Comparison of ENCODE assay signal across 9 mouse cellular contexts in the genomic region with DNA sequence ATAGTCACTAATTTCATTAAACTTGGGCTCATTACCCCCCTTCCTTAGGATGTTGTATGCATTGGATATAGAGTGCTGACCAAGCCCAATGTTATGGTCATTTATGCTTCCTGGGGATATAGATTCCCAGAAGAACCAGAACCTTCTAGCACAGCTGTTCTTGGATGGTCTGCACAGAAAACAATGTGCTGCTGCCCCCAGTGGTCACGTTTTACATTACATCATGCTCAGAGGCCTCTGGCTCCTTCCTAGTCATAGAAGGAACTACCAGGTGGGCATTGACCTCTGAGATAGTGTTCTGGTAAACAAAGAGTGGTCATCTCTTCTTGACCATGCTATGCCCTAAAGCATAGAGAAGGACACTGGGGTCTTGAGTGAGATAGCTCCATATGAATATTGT.
DNase-seq lines count a peak whose midpoint lies in the region; ATAC-seq and TF ChIP-seq lines count a peak whose summit lies in the region.
"Had no signal": no experiment of that assay in that cellular context is flagged by ENCODE, and none has a peak within 500 bp of the region (broad histone marks: within the 10 kb centered on the region; RNA-seq: fewer than 3 reads in every experiment).

No protein-coding gene starts in this region.

- ATAC-seq in embryonic facial prominence, embryonic 11.5 days (replicated peaks; ENCODE audit: insufficient number of reproducible peaks, low FRiP score, low TSS enrichment, low read depth) = no peak
- no peak for ATAC-seq in liver, embryonic 12.5 days
- no peak for ATAC-seq in erythroid progenitor cell, adult 5-6 weeks (replicated peaks; ENCODE audit: low FRiP score, poor library complexity, severe bottlenecking)

- 6% methylated on average over 1 of the region's 1 CpGs for WGBS in embryonic facial prominence, embryonic 11.5 days
- WGBS in embryonic facial prominence, embryonic 10.5 days = 2% methylated on average over 1 of the region's 1 CpGs
- WGBS in liver, adult 2 months = 3% methylated on average over 1 of the region's 1 CpGs
- WGBS in liver, embryonic 12.5 days (ENCODE audit: insufficient replicate concordance) = 4% methylated on average over 1 of the region's 1 CpGs

- no peaks in the 10 kb centered on the region for H3K27me3 ChIP-seq in embryonic facial prominence, embryonic 11.5 days (ENCODE audit: control insufficient read depth, insufficient read depth, low read length)
- H3K27me3 ChIP-seq in embryonic facial prominence, embryonic 10.5 days (replicated peaks; ENCODE audit: low read depth, poor library complexity, severe bottlenecking) = no peaks in the 10 kb centered on the region
- H3K27me3 ChIP-seq in liver, adult 2 months (ENCODE audit: control insufficient read depth, insufficient read depth, low read length) = no peaks in the 10 kb centered on the region
- no peaks in the 10 kb centered on the region for H3K27me3 ChIP-seq in liver, embryonic 12.5 days (replicated peaks)
- H3K27me3 ChIP-seq: neural tube, embryonic 12.5 days had no signal

- H3K9me3 ChIP-seq in embryonic facial prominence, embryonic 11.5 days (replicated peaks; ENCODE audit: control insufficient read depth, low read length) = no peaks in the 10 kb centered on the region
- H3K9me3 ChIP-seq in embryonic facial prominence, embryonic 10.5 days = no peaks in the 10 kb centered on the region
- no peaks in the 10 kb centered on the region for H3K9me3 ChIP-seq in liver, embryonic 12.5 days (replicated peaks)
- H3K9me3 ChIP-seq: neural tube, embryonic 12.5 days had no signal

- H3K27ac ChIP-seq in embryonic facial prominence, embryonic 11.5 days (replicated peaks; ENCODE audit: low read depth, low read length) = no peak overlapping the region
- no peak overlapping the region for H3K27ac ChIP-seq in embryonic facial prominence, embryonic 10.5 days (replicated peaks)
- no peak overlapping the region for H3K27ac ChIP-seq in liver, adult 2 months (replicated peaks; ENCODE audit: insufficient read depth, low read depth, low read length)
- H3K27ac ChIP-seq in liver, embryonic 12.5 days = no peak overlapping the region
- H3K27ac ChIP-seq: neural tube, embryonic 12.5 days had no signal

- peak; percentile 13; the same call in 1 of the 2 replicates for TF ChIP-seq CTCF in liver, adult 2 months (IDR thresholded peaks at IDR 0.05; ENCODE audit: low read depth, low read length)

- H3K9ac ChIP-seq in embryonic facial prominence, embryonic 11.5 days (replicated peaks; ENCODE audit: low read length) = no peak overlapping the region
- no peak overlapping the region for H3K9ac ChIP-seq in liver, adult 2 months (ENCODE audit: low read depth, low read length)
- no peak overlapping the region for H3K9ac ChIP-seq in liver, embryonic 12.5 days
- H3K9ac ChIP-seq: neural tube, embryonic 12.5 days had no signal

- no peak overlapping the region for H3K4me2 ChIP-seq in embryonic facial prominence, embryonic 11.5 days (ENCODE audit: low read depth, low read length)
- H3K4me2 ChIP-seq in liver, embryonic 12.5 days = no peak overlapping the region
- H3K4me2 ChIP-seq: neural tube, embryonic 12.5 days had no signal

- no peaks in the 10 kb centered on the region for H3K79me2 ChIP-seq in liver, adult 2 months (ENCODE audit: control insufficient read depth, insufficient read depth, low read length)

- no peak for TF ChIP-seq POLR2A in liver, adult 2 months (IDR thresholded peaks at IDR 0.05; ENCODE audit: extremely low read depth, insufficient read depth, low read length)

- no peaks in the 10 kb centered on the region for H3K36me3 ChIP-seq in embryonic facial prominence, embryonic 11.5 days (replicated peaks; ENCODE audit: control insufficient read depth, insufficient read depth, low read depth, low read length)
- no peaks in the 10 kb centered on the region for H3K36me3 ChIP-seq in embryonic facial prominence, embryonic 10.5 days (replicated peaks)
- H3K36me3 ChIP-seq in liver, adult 2 months (ENCODE audit: control insufficient read depth, insufficient read depth, low read length) = no peaks in the 10 kb centered on the region
- H3K36me3 ChIP-seq in liver, embryonic 12.5 days = no peaks in the 10 kb centered on the region
- H3K36me3 ChIP-seq: neural tube, embryonic 12.5 days had no signal

- DNase-seq in embryonic facial prominence, embryonic 11.5 days (ENCODE audit: low spot score) = peak; percentile 41
- no peak for DNase-seq in embryonic facial prominence, embryonic 10.5 days (ENCODE audit: low spot score)
- DNase-seq in liver, adult 2 months (ENCODE audit: extremely low read depth, low read depth, low spot score) = no peak
- peak; percentile 11 for DNase-seq in adrenal gland, postnatal 25 days
- peak; percentile 7 for DNase-seq in lung, postnatal 25 days (ENCODE audit: low spot score)
- no peak for DNase-seq in layer of hippocampus, adult 9-11 months

- no peak overlapping the region for H3K4me3 ChIP-seq in embryonic facial prominence, embryonic 11.5 days (ENCODE audit: low read depth, low read length)
- H3K4me3 ChIP-seq in embryonic facial prominence, embryonic 10.5 days = no peak overlapping the region
- H3K4me3 ChIP-seq in liver, adult 2 months (ENCODE audit: insufficient read depth, low read depth, low read length) = no peak overlapping the region
- H3K4me3 ChIP-seq in liver, embryonic 12.5 days = no peak overlapping the region
- H3K4me3 ChIP-seq: neural tube, embryonic 12.5 days had no signal

- no peaks in the 10 kb centered on the region for H3K4me1 ChIP-seq in embryonic facial prominence, embryonic 11.5 days (ENCODE audit: control insufficient read depth, insufficient read depth, low read length)
- no peaks in the 10 kb centered on the region for H3K4me1 ChIP-seq in embryonic facial prominence, embryonic 10.5 days
- no peaks in the 10 kb centered on the region for H3K4me1 ChIP-seq in liver, adult 2 months (ENCODE audit: control insufficient read depth, insufficient read depth, low read length)
- H3K4me1 ChIP-seq in liver, embryonic 12.5 days = no peaks in the 10 kb centered on the region
- H3K4me1 ChIP-seq: neural tube, embryonic 12.5 days had no signal

Comparison
In these comparisons a context has a peak if more than half of its experiments do, and no peak if none do; other contexts are left out.
1. DNase-seq: peak in embryonic facial prominence, embryonic 11.5 days (single experiment), adrenal gland, postnatal 25 days (single experiment) and lung, postnatal 25 days (single experiment); none in embryonic facial prominence, embryonic 10.5 days (single experiment), liver, adult 2 months (single experiment) and layer of hippocampus, adult 9-11 months (single experiment).